ENCODE assay signal across 28 mouse cellular contexts in the genomic region with DNA sequence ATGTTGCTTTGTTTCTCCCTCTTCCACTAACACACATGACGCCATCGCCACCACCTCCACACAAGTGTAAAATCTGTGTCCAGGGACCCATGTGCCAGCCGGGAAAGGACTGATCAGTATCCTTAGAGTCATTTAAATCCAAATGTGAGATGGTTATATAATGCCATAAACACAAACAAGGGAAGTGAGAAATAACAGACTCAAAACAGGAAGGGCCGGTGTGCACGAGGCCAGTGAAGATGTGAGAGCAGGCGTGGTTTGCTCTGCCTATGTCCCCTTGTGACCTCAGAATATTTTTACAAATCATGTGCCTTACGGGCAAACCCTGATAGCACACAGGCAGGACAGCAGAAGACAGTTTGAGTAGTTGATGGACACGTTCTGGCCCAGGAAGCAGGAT.
DNase-seq lines count a peak whose midpoint lies in the region; ATAC-seq lines count a peak whose summit lies in the region.
"Had no signal": no experiment of that assay in that cellular context is flagged by ENCODE, and none has a peak within 500 bp of the region (broad histone marks: within the 10 kb centered on the region; RNA-seq: fewer than 3 reads in every experiment).

No protein-coding gene starts in this region.

- no peaks in the 10 kb centered on the region for H3K27me3 ChIP-seq in forebrain, embryonic 14.5 days (replicated peaks; ENCODE audit: control insufficient read depth, insufficient read depth, low read length)
- H3K27me3 ChIP-seq in forebrain, embryonic 13.5 days = no peaks in the 10 kb centered on the region
- no peaks in the 10 kb centered on the region for H3K27me3 ChIP-seq in hindbrain, embryonic 13.5 days
- H3K27me3 ChIP-seq: embryonic facial prominence, embryonic 12.5 days; embryonic facial prominence, embryonic 15.5 days; forebrain, embryonic 12.5 days; heart, embryonic 12.5 days; heart, embryonic 15.5 days had no signal

- no peaks in the 10 kb centered on the region for H3K36me3 ChIP-seq in forebrain, embryonic 14.5 days (ENCODE audit: control insufficient read depth, insufficient read depth, low read length)
- no peaks in the 10 kb centered on the region for H3K36me3 ChIP-seq in forebrain, embryonic 13.5 days (ENCODE audit: poor library complexity, severe bottlenecking)
- no peaks in the 10 kb centered on the region for H3K36me3 ChIP-seq in hindbrain, embryonic 13.5 days
- H3K36me3 ChIP-seq: embryonic facial prominence, embryonic 12.5 days; embryonic facial prominence, embryonic 15.5 days; forebrain, embryonic 12.5 days; heart, embryonic 12.5 days; heart, embryonic 15.5 days; hindbrain, embryonic 10.5 days had no signal

- peaks cover 9% of the 10 kb centered on the region for H3K4me1 ChIP-seq in forebrain, embryonic 14.5 days (ENCODE audit: control insufficient read depth, insufficient read depth, low read length)
- peaks cover 14% of the 10 kb centered on the region for H3K4me1 ChIP-seq in forebrain, embryonic 13.5 days
- peaks cover 18% of the 10 kb centered on the region for H3K4me1 ChIP-seq in hindbrain, embryonic 13.5 days (replicated peaks)
- H3K4me1 ChIP-seq: heart, embryonic 15.5 days had no signal

- no peaks in the 10 kb centered on the region for H3K9me3 ChIP-seq in forebrain, embryonic 14.5 days (replicated peaks; ENCODE audit: control insufficient read depth, low read length)
- H3K9me3 ChIP-seq in forebrain, embryonic 13.5 days (replicated peaks) = no peaks in the 10 kb centered on the region
- no peaks in the 10 kb centered on the region for H3K9me3 ChIP-seq in hindbrain, embryonic 13.5 days
- H3K9me3 ChIP-seq: embryonic facial prominence, embryonic 12.5 days; embryonic facial prominence, embryonic 15.5 days; forebrain, embryonic 12.5 days; heart, embryonic 12.5 days; heart, embryonic 15.5 days; hindbrain, embryonic 10.5 days had no signal

- 0 out of 2 replicates have a peak overlapping the region, but pooled peaks have one; percentile 77 for H3K27ac ChIP-seq in forebrain, embryonic 14.5 days (ENCODE audit: low read depth, low read length)
- no peak overlapping the region for H3K27ac ChIP-seq in forebrain, embryonic 13.5 days
- H3K27ac ChIP-seq in hindbrain, embryonic 13.5 days = no peak overlapping the region
- H3K27ac ChIP-seq: embryonic facial prominence, embryonic 12.5 days; embryonic facial prominence, embryonic 15.5 days; forebrain, embryonic 12.5 days; gastrocnemius, adult 2 months; heart, embryonic 15.5 days; hindbrain, embryonic 14.5 days had no signal

- no peak overlapping the region for H3K4me3 ChIP-seq in forebrain, embryonic 14.5 days (ENCODE audit: low read depth, low read length)
- no peak overlapping the region for H3K4me3 ChIP-seq in forebrain, embryonic 13.5 days
- H3K4me3 ChIP-seq in hindbrain, embryonic 13.5 days = no peak overlapping the region
- H3K4me3 ChIP-seq: embryonic facial prominence, embryonic 12.5 days; embryonic facial prominence, embryonic 15.5 days; forebrain, embryonic 12.5 days; gastrocnemius, adult 2 months; heart, embryonic 12.5 days; heart, embryonic 15.5 days; hindbrain, embryonic 10.5 days had no signal

- H3K9ac ChIP-seq in forebrain, embryonic 14.5 days (ENCODE audit: low read length) = no peak overlapping the region
- no peak overlapping the region for H3K9ac ChIP-seq in forebrain, embryonic 13.5 days
- no peak overlapping the region for H3K9ac ChIP-seq in hindbrain, embryonic 13.5 days
- H3K9ac ChIP-seq: embryonic facial prominence, embryonic 12.5 days; embryonic facial prominence, embryonic 15.5 days; forebrain, embryonic 12.5 days; heart, embryonic 12.5 days; heart, embryonic 15.5 days; hindbrain, embryonic 14.5 days had no signal

- no peak for ATAC-seq in forebrain, embryonic 14.5 days
- ATAC-seq in forebrain, embryonic 13.5 days = no peak
- ATAC-seq in hindbrain, embryonic 13.5 days (ENCODE audit: low FRiP score) = no peak
- ATAC-seq: hindbrain, postnatal 0 days; inflammation-experienced regulatory T-cells, adult 6 months; intestine, embryonic 16.5 days had no signal

- DNase-seq in forebrain, embryonic 14.5 days (ENCODE audit: low spot score) = no peak
- DNase-seq in layer of hippocampus, adult 9-11 months = peak; percentile 18
- no peak for DNase-seq in layer of hippocampus, adult 11-12 months (ENCODE audit: low spot score)
- DNase-seq in A20 (ENCODE audit: low read depth, low spot score) = peak; percentile 14
- DNase-seq: adrenal gland, adult 2 months; adrenal gland, postnatal 14 days; B cell, adult 2 months; cerebellum, adult 11 months; cerebellum, adult 2 months; cerebellum, adult 9-11 months; cerebellum, postnatal 25 days; gastrocnemius, adult 2 months; gastrocnemius, postnatal 14 days; heart, adult 18-20 months; heart, postnatal 10 days; heart, postnatal 36 days had no signal

- no peak overlapping the region for H3K4me2 ChIP-seq in forebrain, embryonic 14.5 days (ENCODE audit: low read length)
- H3K4me2 ChIP-seq in forebrain, embryonic 13.5 days = no peak overlapping the region
- H3K4me2 ChIP-seq in hindbrain, embryonic 13.5 days = no peak overlapping the region
- H3K4me2 ChIP-seq: embryonic facial prominence, embryonic 12.5 days; embryonic facial prominence, embryonic 15.5 days; forebrain, embryonic 12.5 days; heart, embryonic 12.5 days; heart, embryonic 15.5 days; hindbrain, embryonic 14.5 days had no signal

- 83% methylated on average over 8 of the region's 8 CpGs for WGBS in forebrain, embryonic 14.5 days
- WGBS in forebrain, embryonic 13.5 days = 86% methylated on average over 8 of the region's 8 CpGs
- 91% methylated on average over 8 of the region's 8 CpGs for WGBS in hindbrain, embryonic 13.5 days

Comparison
In these comparisons a context has a peak if more than half of its experiments do, and no peak if none do; other contexts are left out.
1. DNase-seq: peak in layer of hippocampus, adult 9-11 months (single experiment) and A20 (single experiment); none in forebrain, embryonic 14.5 days (single experiment) and layer of hippocampus, adult 11-12 months (single experiment).